Mouse (Mus musculus): Measurements from ENCODE around the gene Dpep2nb.

DNA sequence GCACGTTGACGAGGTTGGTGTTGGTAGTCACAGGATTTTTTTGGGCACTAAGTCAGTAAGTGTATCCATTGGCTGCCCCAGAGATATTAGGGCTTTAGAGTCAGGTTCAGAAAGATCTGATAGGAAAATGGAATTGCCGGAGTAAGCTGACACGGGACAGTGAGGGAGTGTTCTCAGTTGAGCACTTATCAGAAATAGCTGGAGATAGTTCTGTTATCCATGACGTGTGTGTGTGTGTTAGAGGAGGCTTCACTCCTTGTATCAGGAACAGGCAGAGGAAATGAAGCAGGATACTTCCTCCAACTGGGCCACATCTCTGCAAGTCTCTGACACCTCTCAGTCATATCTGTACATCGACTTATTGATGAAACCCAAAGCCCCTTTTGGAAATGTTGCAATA, 10.5 kb upstream of the Dpep2nb start:
- TF ChIP-seq CTCF (IDR thresholded peaks at IDR 0.05; ENCODE audit: extremely low read depth, insufficient read length, insufficient replicate concordance, low read depth, low read length) = no peak
- no peak for TF ChIP-seq POLR2A (IDR thresholded peaks at IDR 0.05; ENCODE audit: low read depth, low read length)
